Mouse (Mus musculus) liver, embryonic 12.5 days (tissue): ENCODE measurements around the gene Phxr2. TPM values are rescaled to one million over a fixed set of nuclear protein-coding genes. Genes with fewer than 3 reads are reported as not detected.

ENCODE experiments used
- ATAC-seq: fragments of 200-750 bp; cut with Nextera tagmentation; 2 replicates; pipeline ENCODE4 v1.8.0; 2017; ENCODE audit warnings: moderate number of reproducible peaks, mild to moderate bottlenecking, moderate library complexity
- H3K27ac ChIP-seq: fragments of 300-500 bp; sonication (generic); 2 replicates; pipeline ENCODE4 v1.5.1; 2016; ENCODE audit warnings: mild to moderate bottlenecking
- H3K27me3 ChIP-seq: fragments of 300-500 bp; sonication (generic); replicated peaks from 2 replicates; pipeline ENCODE4 v1.6.1; 2016; ENCODE audit warnings: mild to moderate bottlenecking, moderate library complexity
- H3K36me3 ChIP-seq: fragments of 300-500 bp; sonication (generic); 2 replicates; pipeline ENCODE4 v1.6.1; 2016; ENCODE audit warnings: mild to moderate bottlenecking, moderate library complexity
- H3K4me1 ChIP-seq: fragments of 300-500 bp; sonication (generic); 2 replicates; pipeline ENCODE4 v1.6.1; 2016
- H3K4me2 ChIP-seq: fragments of 300-500 bp; sonication (generic); 2 replicates; pipeline ENCODE4 v1.6.1; 2016; ENCODE audit warnings: mild to moderate bottlenecking, moderate library complexity
- H3K4me3 ChIP-seq: fragments of 300-500 bp; sonication (generic); 2 replicates; pipeline ENCODE4 v1.5.1; 2016; ENCODE audit warnings: mild to moderate bottlenecking, moderate library complexity
- H3K9ac ChIP-seq: fragments of 300-500 bp; sonication (generic); 2 replicates; pipeline ENCODE4 v1.6.1; 2016; ENCODE audit warnings: mild to moderate bottlenecking, moderate library complexity
- H3K9me3 ChIP-seq: fragments of 300-500 bp; sonication (generic); replicated peaks from 2 replicates; pipeline ENCODE4 v1.6.1; 2016; ENCODE audit warnings: mild to moderate bottlenecking, moderate library complexity
- WGBS: fragments of 180-500 bp; shearing (Covaris S2); methylation state at CpG from one replicate; pipeline ENCODE4 v1.1.7; 2016; ENCODE audit not compliant: insufficient replicate concordance; 5-methylcytosine and 5-hydroxymethylcytosine counted together
- polyA plus RNA-seq: library from polyadenylated mRNA; unstranded; fragments of >200 nt; fragmentation: Nextera tagmentation; extraction: Ambion mirVana; gene quantifications from 2 replicates; pipeline ENCODE4 v1.2.1, GENCODE M21; 2016

Phxr2 gene
- polyA plus RNA-seq, 1 experiment from 2014 or later: not detected

- ATAC-seq: no peak
- H3K36me3 ChIP-seq: no peaks in the 10 kb centered on the region
Observed at GRCm38 (mm10) chr10:99085240-99085587, 40.9 kb downstream of the Phxr2 start.

GRCm38 (mm10) chr10:99084397-99085239 lies 41.5 kb downstream of the Phxr2 start:
- Histone ChIP-seq H3K9ac (no peak overlapping the region), H3K4me3 (no peak overlapping the region), H3K27me3 (peaks cover 10% of the 10 kb centered on the region; the same call in 1 of the 2 replicates), H3K36me3 (no peaks in the 10 kb centered on the region), H3K4me2 (peak overlapping the region; percentile 27; the same call in 1 of the 2 replicates), H3K27ac (no peak overlapping the region), H3K9me3 (no peaks in the 10 kb centered on the region), H3K4me1 (no peaks in the 10 kb centered on the region)
- WGBS: 41% methylated on average over 23 of the region's 23 CpGs
- ATAC-seq: no peak

More at GRCm38 (mm10) chr10:99085240-99085587, 40.9 kb downstream of the Phxr2 start:
- 45% methylated on average over 6 of the region's 6 CpGs for WGBS
- H3K27ac ChIP-seq: no peak overlapping the region
- peaks cover 10% of the 10 kb centered on the region; the same call in 1 of the 2 replicates for H3K27me3 ChIP-seq
- H3K4me3 ChIP-seq: no peak overlapping the region
- H3K4me2 ChIP-seq: no peak overlapping the region
- no peaks in the 10 kb centered on the region for H3K9me3 ChIP-seq
- H3K4me1 ChIP-seq: no peaks in the 10 kb centered on the region
- H3K9ac ChIP-seq: no peak overlapping the region

- no peak overlapping the region for H3K9ac ChIP-seq
- H3K4me3 ChIP-seq: no peak overlapping the region
- peaks cover 10% of the 10 kb centered on the region; the same call in 1 of the 2 replicates for H3K27me3 ChIP-seq
- no peak overlapping the region for H3K4me2 ChIP-seq
- H3K4me1 ChIP-seq: no peaks in the 10 kb centered on the region
- H3K36me3 ChIP-seq: no peaks in the 10 kb centered on the region
- WGBS: 81% methylated on average over 14 of the region's 14 CpGs
- ATAC-seq: no peak
- no peak overlapping the region for H3K27ac ChIP-seq
- no peaks in the 10 kb centered on the region for H3K9me3 ChIP-seq
Observed at GRCm38 (mm10) chr10:99083431-99084003, 42.6 kb downstream of the Phxr2 start.

- Histone ChIP-seq H3K4me2 (no peak overlapping the region), H3K36me3 (no peaks in the 10 kb centered on the region), H3K27ac (no peak overlapping the region), H3K9ac (no peak overlapping the region), H3K4me3 (no peak overlapping the region), H3K4me1 (no peaks in the 10 kb centered on the region), H3K27me3 (peaks cover 10% of the 10 kb centered on the region; the same call in 1 of the 2 replicates), H3K9me3 (no peaks in the 10 kb centered on the region)
- no peak for ATAC-seq
- 36% methylated on average over 10 of the region's 10 CpGs for WGBS
Observed at GRCm38 (mm10) chr10:99081569-99081990, 44.5 kb downstream of the Phxr2 start.

GRCm38 (mm10) chr10:99078621-99079020 lies 47.5 kb downstream of the Phxr2 start:
- Histone ChIP-seq H3K27ac (no peak overlapping the region), H3K4me2 (no peak overlapping the region), H3K4me1 (no peaks in the 10 kb centered on the region), H3K9me3 (no peaks in the 10 kb centered on the region), H3K9ac (no peak overlapping the region), H3K36me3 (no peaks in the 10 kb centered on the region), H3K4me3 (no peak overlapping the region), H3K27me3 (no peaks in the 10 kb centered on the region)
- ATAC-seq: no peak
- 35% methylated on average over 2 of the region's 2 CpGs for whole genome bisulfite sequencing

GRCm38 (mm10) chr10:99076113-99076895 lies 49.8 kb downstream of the Phxr2 start:
- Histone ChIP-seq H3K9ac (no peak overlapping the region), H3K9me3 (no peaks in the 10 kb centered on the region), H3K4me3 (no peak overlapping the region), H3K27me3 (no peaks in the 10 kb centered on the region), H3K27ac (no peak overlapping the region), H3K36me3 (no peaks in the 10 kb centered on the region), H3K4me1 (no peaks in the 10 kb centered on the region), H3K4me2 (no peak overlapping the region)
- 77% methylated on average over 18 of the region's 18 CpGs for WGBS
- ATAC-seq: no peak

Other genes starting within 250 kb of the Phxr2 start
- 46.9 and 48.9 TPM in 2 replicates for gene Atp2b1, start 211.9 kb downstream of the Phxr2 start, polyA plus RNA-seq
- gene Poc1b, start 19.3 kb downstream of the Phxr2 start, polyA plus RNA-seq: 8.5 and 8.7 TPM in 2 replicates
- 4.2 and 4.5 TPM in 2 replicates for gene Galnt4, start 18.2 kb downstream of the Phxr2 start, polyA plus RNA-seq
- gene Dusp6, start 136.9 kb upstream of the Phxr2 start, polyA plus RNA-seq: 17.9 and 18.7 TPM in 2 replicates